Mouse (Mus musculus): ENCODE measurements at regions not wholly inside any gene's neighbourhood (a gene's known extent, or its start where the extent isn't known, plus 50 kb on each side); places are given as distances from the start of the nearest gene placed in this dataset.

DNA sequence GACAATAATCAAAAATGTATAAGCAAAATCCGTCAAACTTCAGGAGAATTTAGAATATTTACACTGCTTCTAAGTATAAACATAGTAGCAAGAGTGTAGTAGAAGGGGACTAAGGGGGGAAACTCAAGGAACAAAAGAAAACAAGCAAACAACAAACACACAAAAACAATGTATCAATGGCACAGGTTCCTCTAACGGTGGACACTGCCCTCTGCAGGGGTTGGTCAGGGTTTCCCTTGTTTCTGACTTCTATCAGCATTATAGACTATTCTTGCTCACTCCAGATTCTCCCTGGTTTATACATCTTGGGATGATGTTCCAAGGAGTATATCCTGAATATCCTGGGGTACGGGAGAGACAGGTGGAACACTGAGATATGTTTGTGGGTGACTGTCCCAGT lies 147.3 kb upstream of the Ppp2r3a start:
- TF ChIP-seq CTCF (IDR thresholded peaks at IDR 0.05; ENCODE audit: borderline replicate concordance, control insufficient read depth, extremely low read depth, insufficient read depth, low read length, poor library complexity) = no peak
- no peak for TF ChIP-seq POLR2A (IDR thresholded peaks at IDR 0.05; ENCODE audit: control insufficient read depth, extremely low read depth, insufficient read depth, low read length, poor library complexity)

All from thymus, adult 2 months (tissue).